Mouse (Mus musculus) heart, embryonic 15.5 days (tissue): ENCODE results near the gene Ldah. TPM values are rescaled to one million over a fixed set of nuclear protein-coding genes. Genes with fewer than 3 reads are reported as not detected.
"Not testable (repeated sequence)": the region's sequence is repeated elsewhere in the genome, so short reads cannot be mapped to it uniquely, and the experiment has no call there.

ENCODE experiments used
- ATAC-seq: fragments of 200-750 bp; cut with Nextera tagmentation; replicated peaks from 2 replicates; pipeline ENCODE4 v1.8.0; 2017; ENCODE audit warnings: low read depth, moderate TSS enrichment; ENCODE audit not compliant: insufficient number of reproducible peaks, insufficient read depth, low FRiP score
- H3K27ac ChIP-seq: fragments of 300-500 bp; sonication (generic); 2 replicates; pipeline ENCODE4 v1.5.1; 2015; ENCODE audit warnings: mild to moderate bottlenecking, inconsistent platforms
- H3K27me3 ChIP-seq: fragments of 300-500 bp; sonication (generic); 2 replicates; pipeline ENCODE4 v1.6.1; 2015; ENCODE audit warnings: inconsistent platforms
- H3K36me3 ChIP-seq: fragments of 300-500 bp; sonication (generic); 2 replicates; pipeline ENCODE4 v1.6.1; 2015; ENCODE audit warnings: mild to moderate bottlenecking, inconsistent platforms
- H3K4me1 ChIP-seq: fragments of 300-500 bp; sonication (generic); replicated peaks from 2 replicates; pipeline ENCODE4 v1.6.1; 2015; ENCODE audit warnings: inconsistent platforms
- H3K4me2 ChIP-seq: fragments of 300-500 bp; sonication (generic); 2 replicates; pipeline ENCODE4 v1.6.1; 2015; ENCODE audit warnings: inconsistent platforms, mild to moderate bottlenecking, moderate library complexity
- H3K4me3 ChIP-seq: fragments of 300-500 bp; sonication (generic); 2 replicates; pipeline ENCODE4 v1.5.1; 2015; ENCODE audit warnings: mild to moderate bottlenecking, inconsistent platforms
- H3K9ac ChIP-seq: fragments of 300-500 bp; sonication (generic); 2 replicates; pipeline ENCODE4 v1.6.1; 2015; ENCODE audit warnings: mild to moderate bottlenecking, inconsistent platforms
- H3K9me3 ChIP-seq: fragments of 300-500 bp; sonication (generic); replicated peaks from 2 replicates; pipeline ENCODE4 v1.6.1; 2016; ENCODE audit warnings: inconsistent platforms
- WGBS: fragments of 180-500 bp; shearing (Covaris S2); methylation state at CpG from one replicate; pipeline ENCODE4 v1.1.7; 2015; ENCODE audit warnings: mixed read lengths; 5-methylcytosine and 5-hydroxymethylcytosine counted together
- polyA plus RNA-seq: library from polyadenylated mRNA; unstranded; fragments of >200 nt; fragmentation: Nextera tagmentation; extraction: Ambion mirVana; gene quantifications from 2 replicates; pipeline ENCODE4 v1.2.1, GENCODE M21; 2015

The Ldah gene
- polyA plus RNA-seq: 44.3 and 48.7 TPM in 2 replicates

- H3K4me3 ChIP-seq: peak within 1 kb of the TSS; percentile 83
- no peaks in the 10 kb centered on the region for H3K27me3 ChIP-seq
- no peaks in the 10 kb centered on the region for H3K36me3 ChIP-seq
- 0 out of 2 replicates have a peak, but pooled peaks cover 4% of the 10 kb centered on the region for H3K4me1 ChIP-seq
- H3K4me2 ChIP-seq: peak within 1 kb of the TSS; percentile 71
- peak within 1 kb of the TSS; percentile 43; the same call in 1 of the 2 replicates for H3K27ac ChIP-seq
- H3K9ac ChIP-seq: peak within 1 kb of the TSS; percentile 71
- peak; percentile 84 for ATAC-seq
- 0% methylated on average over 34 of the region's 34 CpGs for whole genome bisulfite sequencing
- no peaks in the 10 kb centered on the region for H3K9me3 ChIP-seq
Observed at GRCm38 (mm10) chr12:8207978-8208403, at the start of gene Ldah. Gene Ldah, plus strand, starts transcription at chr12:8208107.

- no peak overlapping the region for H3K9ac ChIP-seq
- WGBS: 58% methylated on average over 2 of the region's 2 CpGs
- no peak for ATAC-seq
Observed at GRCm38 (mm10) chr12:8167743-8168142, 40.2 kb upstream of the Ldah start.

GRCm38 (mm10) chr12:8180921-8181320 lies 27.0 kb upstream of the Ldah start:
- no peaks in the 10 kb centered on the region for H3K27me3 ChIP-seq
- WGBS: 55% methylated on average over 6 of the region's 6 CpGs

More at GRCm38 (mm10) chr12:8167743-8168142, 40.2 kb upstream of the Ldah start:
- Histone ChIP-seq H3K4me2 (no peak overlapping the region), H3K4me3 (no peak overlapping the region), H3K36me3 (no peaks in the 10 kb centered on the region), H3K27ac (no peak overlapping the region), H3K27me3 (no peaks in the 10 kb centered on the region), H3K9me3 (no peaks in the 10 kb centered on the region), H3K4me1 (no peaks in the 10 kb centered on the region)

GRCm38 (mm10) chr12:8181744-8182143 lies 26.2 kb upstream of the Ldah start:
- Histone ChIP-seq H3K36me3 (no peaks in the 10 kb centered on the region), H3K27me3 (no peaks in the 10 kb centered on the region), H3K4me3 (no peak overlapping the region), H3K9me3 (no peaks in the 10 kb centered on the region), H3K27ac (no peak overlapping the region), H3K4me1 (no peaks in the 10 kb centered on the region), H3K9ac (no peak overlapping the region), H3K4me2 (no peak overlapping the region)
- no peak for ATAC-seq

More at GRCm38 (mm10) chr12:8180921-8181320, 27.0 kb upstream of the Ldah start:
- no peak overlapping the region for H3K4me3 ChIP-seq
- H3K27ac ChIP-seq: no peak overlapping the region
- ATAC-seq: no peak
- no peak overlapping the region for H3K4me2 ChIP-seq
- H3K4me1 ChIP-seq: no peaks in the 10 kb centered on the region
- H3K9me3 ChIP-seq: no peaks in the 10 kb centered on the region
- no peak overlapping the region for H3K9ac ChIP-seq
- H3K36me3 ChIP-seq: no peaks in the 10 kb centered on the region

GRCm38 (mm10) chr12:8184518-8184917 lies 23.4 kb upstream of the Ldah start:
- Histone ChIP-seq H3K27me3 (no peaks in the 10 kb centered on the region), H3K4me1 (no peaks in the 10 kb centered on the region), H3K27ac (no peak overlapping the region; the same call in 1 of the 2 replicates), H3K4me2 (no peak overlapping the region), H3K36me3 (no peaks in the 10 kb centered on the region), H3K9ac (no peak overlapping the region), H3K9me3 (no peaks in the 10 kb centered on the region), H3K4me3 (no peak overlapping the region)
- ATAC-seq: no peak

- H3K9me3 ChIP-seq: no peaks in the 10 kb centered on the region
- ATAC-seq: no peak
Observed at GRCm38 (mm10) chr12:8188161-8188560, 19.7 kb upstream of the Ldah start.

GRCm38 (mm10) chr12:8188796-8189535 lies 18.9 kb upstream of the Ldah start:
- H3K9me3 ChIP-seq, H3K4me3 ChIP-seq, H3K9ac ChIP-seq, H3K4me1 ChIP-seq, H3K36me3 ChIP-seq, ATAC-seq, H3K27ac ChIP-seq, H3K4me2 ChIP-seq, H3K27me3 ChIP-seq: not testable (repeated sequence)
- 80% methylated on average over 15 of the region's 15 CpGs for WGBS

More at GRCm38 (mm10) chr12:8188161-8188560, 19.7 kb upstream of the Ldah start:
- Histone ChIP-seq H3K27me3 (no peaks in the 10 kb centered on the region), H3K27ac (no peak overlapping the region), H3K36me3 (no peaks in the 10 kb centered on the region), H3K4me2 (no peak overlapping the region), H3K4me1 (no peaks in the 10 kb centered on the region), H3K9ac (no peak overlapping the region), H3K4me3 (no peak overlapping the region)

GRCm38 (mm10) chr12:8189722-8190121 lies 18.2 kb upstream of the Ldah start:
- H3K4me2 ChIP-seq: no peak overlapping the region
- H3K36me3 ChIP-seq: no peaks in the 10 kb centered on the region
- WGBS: 33% methylated on average over 3 of the region's 3 CpGs
- H3K4me3 ChIP-seq: no peak overlapping the region
- H3K4me1 ChIP-seq: no peaks in the 10 kb centered on the region
- no peaks in the 10 kb centered on the region for H3K27me3 ChIP-seq
- no peaks in the 10 kb centered on the region for H3K9me3 ChIP-seq
- no peak overlapping the region for H3K9ac ChIP-seq
- ATAC-seq: no peak
- H3K27ac ChIP-seq: no peak overlapping the region

GRCm38 (mm10) chr12:8205721-8206120 lies 2.2 kb upstream of the Ldah start:
- Histone ChIP-seq H3K9me3 (no peaks in the 10 kb centered on the region), H3K4me1 (0 out of 2 replicates have a peak, but pooled peaks cover 4% of the 10 kb centered on the region), H3K27ac (no peak overlapping the region), H3K36me3 (no peaks in the 10 kb centered on the region), H3K9ac (no peak overlapping the region), H3K4me3 (no peak overlapping the region), H3K27me3 (no peaks in the 10 kb centered on the region), H3K4me2 (no peak overlapping the region)
- ATAC-seq: no peak
- WGBS: 74% methylated on average over 2 of the region's 2 CpGs

GRCm38 (mm10) chr12:8207578-8207977 lies 329 bp upstream of the Ldah start:
- Histone ChIP-seq H3K27ac (0 out of 2 replicates have a peak overlapping the region, but pooled peaks have one; percentile 43), H3K9me3 (no peaks in the 10 kb centered on the region), H3K36me3 (no peaks in the 10 kb centered on the region), H3K4me3 (peak overlapping the region; percentile 83), H3K9ac (peak overlapping the region; percentile 71), H3K4me2 (peak overlapping the region; percentile 71), H3K27me3 (no peaks in the 10 kb centered on the region), H3K4me1 (0 out of 2 replicates have a peak, but pooled peaks cover 4% of the 10 kb centered on the region)
- WGBS: 15% methylated on average over 5 of the region's 5 CpGs
- ATAC-seq: no peak

GRCm38 (mm10) chr12:8216392-8217280 lies 8.7 kb downstream of the Ldah start:
- H3K27ac ChIP-seq: no peak overlapping the region
- peaks cover 4% of the 10 kb centered on the region for H3K4me1 ChIP-seq
- no peak overlapping the region for H3K9ac ChIP-seq
- H3K9me3 ChIP-seq: no peaks in the 10 kb centered on the region
- peaks cover 3% of the 10 kb centered on the region; the same call in 1 of the 2 replicates for H3K36me3 ChIP-seq
- H3K4me2 ChIP-seq: 0 out of 2 replicates have a peak overlapping the region, but pooled peaks have one; percentile 4
- H3K4me3 ChIP-seq: no peak overlapping the region
- 60% methylated on average over 15 of the region's 15 CpGs for WGBS
- ATAC-seq: no peak
- no peaks in the 10 kb centered on the region for H3K27me3 ChIP-seq
